Mouse (Mus musculus) midbrain, embryonic 16.5 days (tissue): ENCODE measurements around the gene Gm28870. TPM values are rescaled to one million over a fixed set of nuclear protein-coding genes. Genes with fewer than 3 reads are reported as not detected.
"Not testable (repeated sequence)": the region's sequence is repeated elsewhere in the genome, so short reads cannot be mapped to it uniquely, and the experiment has no call there.

ENCODE experiments used
- ATAC-seq: fragments of 200-750 bp; cut with Nextera tagmentation; 2 replicates; pipeline ENCODE4 v1.8.0; 2017; ENCODE audit warnings: moderate TSS enrichment
- H3K27ac ChIP-seq: fragments of 300-500 bp; sonication (generic); 2 replicates; pipeline ENCODE4 v1.5.1; 2014; ENCODE audit warnings: mild to moderate bottlenecking, low read length, mixed read lengths
- H3K27me3 ChIP-seq: fragments of 300-500 bp; sonication (generic); 2 replicates; pipeline ENCODE4 v1.6.1; 2014; ENCODE audit warnings: low read depth, low read length, mixed read lengths; ENCODE audit not compliant: control insufficient read depth, insufficient read depth
- H3K36me3 ChIP-seq: fragments of 300-500 bp; sonication (generic); 2 replicates; pipeline ENCODE4 v1.6.1; 2014; ENCODE audit warnings: mild to moderate bottlenecking, low read length, moderate library complexity, mixed read lengths; ENCODE audit not compliant: control insufficient read depth, insufficient read depth
- H3K4me1 ChIP-seq: fragments of 300-500 bp; sonication (generic); 2 replicates; pipeline ENCODE4 v1.6.1; 2014; ENCODE audit warnings: mild to moderate bottlenecking, low read length, mixed read lengths; ENCODE audit not compliant: control insufficient read depth, insufficient read depth
- H3K4me2 ChIP-seq: fragments of 300-500 bp; sonication (generic); 2 replicates; pipeline ENCODE4 v1.6.1; 2014; ENCODE audit warnings: mild to moderate bottlenecking, low read length, mixed read lengths
- H3K4me3 ChIP-seq: fragments of 300-500 bp; sonication (generic); 2 replicates; pipeline ENCODE4 v1.5.1; 2014; ENCODE audit warnings: low read depth, mild to moderate bottlenecking, low read length, moderate library complexity, mixed read lengths
- H3K9ac ChIP-seq: fragments of 300-500 bp; sonication (generic); 2 replicates; pipeline ENCODE4 v1.6.1; 2014; ENCODE audit warnings: low read depth, low read length, mixed read lengths
- H3K9me3 ChIP-seq: fragments of 300-500 bp; sonication (generic); replicated peaks from 2 replicates; pipeline ENCODE4 v1.6.1; 2014; ENCODE audit warnings: mild to moderate bottlenecking, low read length, mixed read lengths; ENCODE audit not compliant: control insufficient read depth, poor library complexity, severe bottlenecking
- WGBS: fragments of 180-500 bp; shearing (Covaris S2); extraction: QIAGEN DNeasy Blood & Tissue Kit; methylation state at CpG from one replicate; pipeline ENCODE4 v1.1.7; 2014; 5-methylcytosine and 5-hydroxymethylcytosine counted together
- polyA plus RNA-seq: library from polyadenylated mRNA; unstranded; fragments of >200 nt; fragmentation: Nextera tagmentation; extraction: Ambion mirVana; gene quantifications from 2 replicates; pipeline ENCODE4 v1.2.1, GENCODE M21; 2015

The Gm28870 gene
- not detected in 2 replicates for polyA plus RNA-seq

DNA sequence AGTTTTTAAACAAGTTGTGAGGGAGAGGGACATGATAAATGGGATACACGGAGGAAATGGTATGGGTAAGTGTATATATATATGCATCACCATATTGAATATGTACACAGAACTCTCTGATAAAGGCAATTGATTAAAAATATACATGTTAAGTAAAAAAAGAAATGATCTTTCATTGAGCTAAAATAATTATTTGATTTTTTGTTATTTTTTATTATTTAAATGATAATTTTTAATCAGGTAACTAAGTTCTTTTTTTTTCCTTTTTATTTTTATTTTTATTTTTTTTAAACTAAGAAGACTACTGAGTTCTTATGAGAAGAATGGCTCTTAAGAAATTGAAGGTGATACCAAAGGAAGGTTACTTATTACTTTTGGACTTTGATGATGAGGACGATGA lies at the start of gene Gm28870:
Gene Gm28870 (plus strand): TSS at position 301 of the 400 bp plus-strand sequence.
- not testable (repeated sequence) for H3K27me3 ChIP-seq, H3K27ac ChIP-seq, H3K4me1 ChIP-seq, H3K9me3 ChIP-seq, ATAC-seq, H3K4me3 ChIP-seq, H3K9ac ChIP-seq, H3K36me3 ChIP-seq, H3K4me2 ChIP-seq
- no CpG with 5 or more reads among the region's 2 CpGs for WGBS
